Mouse (Mus musculus) cerebellum, adult (tissue): ENCODE measurements around the gene Nefh.
A peak's percentile ranks its signal among the peaks of the same experiment; 100 is the strongest.

Source experiments
- ATAC-seq: cut with Nextera tagmentation; 2 replicates; pipeline ENCODE4 v1.9.2; 2017; ENCODE audit warnings: mild to moderate bottlenecking, moderate library complexity, mixed read lengths; ENCODE audit not compliant: insufficient number of reproducible peaks, low FRiP score, low TSS enrichment

Nefh gene

DNA sequence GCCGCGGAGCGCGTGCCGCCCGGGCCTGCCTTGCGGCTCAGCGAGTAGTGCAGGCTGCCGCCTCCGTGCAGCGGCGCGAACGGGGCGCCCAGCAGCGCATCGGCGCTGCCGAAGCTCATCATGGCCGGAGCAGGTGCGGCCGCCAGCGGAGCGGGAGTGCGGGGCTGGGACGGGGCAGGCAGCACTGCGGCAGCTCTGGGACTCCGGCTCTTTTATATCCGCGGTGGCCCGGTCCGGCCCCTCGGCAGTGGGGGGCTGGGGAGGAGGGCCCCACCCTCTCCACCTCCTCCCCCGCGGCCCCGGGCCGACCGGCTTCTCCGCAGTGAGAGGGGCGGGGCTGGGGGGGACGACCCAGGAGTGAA, at the start of gene Nefh:
Gene Nefh, minus strand, starts transcription at position 252 of the 362 bp plus-strand sequence.
- ATAC-seq, result no peak

- no peak for ATAC-seq
Measured at GRCm38 (mm10) chr11:4996621-4997199, 48.8 kb upstream of the Nefh start.

DNA sequence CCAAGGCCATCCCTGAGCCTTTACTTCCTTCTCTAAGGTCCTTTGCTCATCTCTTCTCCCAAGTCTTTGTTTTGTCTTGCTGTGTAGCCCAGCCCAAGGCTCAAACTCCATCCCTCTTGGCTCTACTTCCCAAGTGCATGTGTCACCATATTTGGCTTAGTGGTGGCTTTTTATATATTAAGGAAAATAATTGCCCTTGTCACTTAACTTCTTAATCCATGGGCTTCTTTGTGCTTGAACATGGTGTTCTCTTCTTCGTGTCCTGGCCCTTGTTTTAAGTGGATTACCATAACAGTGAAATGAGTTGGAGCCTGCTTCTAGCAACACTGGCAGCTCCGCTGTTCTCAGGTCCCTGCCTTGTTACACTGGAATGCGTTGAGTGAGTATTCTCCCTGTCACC, 47.8 kb upstream of the Nefh start:
- no peak for ATAC-seq

GRCm38 (mm10) chr11:4992471-4992870, 44.6 kb upstream of the Nefh start:
- no peak for ATAC-seq

- no peak for ATAC-seq
Measured at GRCm38 (mm10) chr11:4989187-4989586, 41.3 kb upstream of the Nefh start.

GRCm38 (mm10) chr11:4987487-4987852, 39.6 kb upstream of the Nefh start:
- no peak for ATAC-seq

- peak; percentile 74; the same call in 1 of the 2 replicates for ATAC-seq
Measured at GRCm38 (mm10) chr11:4986695-4987486, 39.0 kb upstream of the Nefh start, which contains the start of gene Ap1b1. TSS of gene Ap1b1 (plus strand) at chr11:4986824.

GRCm38 (mm10) chr11:4984799-4985198, 36.9 kb upstream of the Nefh start:
- ATAC-seq, result no peak

- ATAC-seq, result no peak
Measured at GRCm38 (mm10) chr11:4984249-4984648, 36.4 kb upstream of the Nefh start.

DNA sequence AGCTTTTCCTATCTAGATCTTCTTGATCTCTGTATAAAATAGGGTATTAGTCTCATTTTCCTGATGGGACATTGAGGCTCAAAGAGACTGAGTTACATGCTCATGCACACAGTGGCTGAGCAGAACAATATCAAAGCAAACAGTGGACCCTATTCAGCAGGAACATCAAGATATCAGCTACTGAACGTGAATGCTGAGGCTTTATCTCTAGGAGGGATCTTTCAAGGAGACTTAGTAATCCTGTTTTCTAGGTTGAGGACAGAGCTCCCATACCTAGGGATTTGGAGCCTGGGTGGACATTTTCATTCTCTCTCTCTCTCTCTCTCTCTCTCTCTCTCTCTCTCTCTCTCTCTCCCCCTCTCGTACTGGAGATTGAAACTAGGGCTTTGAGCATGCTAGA, 35.7 kb upstream of the Nefh start:
- ATAC-seq, result no peak

DNA sequence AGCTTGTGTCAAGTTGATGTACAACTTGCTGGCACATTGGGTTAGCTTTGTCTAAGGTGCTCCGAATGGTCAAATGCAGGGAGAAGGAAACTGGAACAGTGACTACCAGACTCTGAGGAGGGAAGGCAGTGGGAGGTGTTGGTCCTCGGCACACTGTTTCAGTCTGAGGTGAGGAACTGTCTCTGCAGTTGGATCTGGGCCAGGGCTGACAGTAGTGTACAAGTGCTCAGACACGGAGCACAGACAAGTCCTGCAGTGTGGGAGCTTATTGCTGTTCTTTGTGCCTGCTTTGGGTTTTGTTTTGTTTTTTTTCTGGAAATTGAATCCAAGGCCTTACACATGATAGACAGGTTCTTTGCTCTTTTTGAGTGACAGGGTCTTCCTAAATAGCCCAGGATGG, 35.1 kb upstream of the Nefh start:
- ATAC-seq, result no peak

DNA sequence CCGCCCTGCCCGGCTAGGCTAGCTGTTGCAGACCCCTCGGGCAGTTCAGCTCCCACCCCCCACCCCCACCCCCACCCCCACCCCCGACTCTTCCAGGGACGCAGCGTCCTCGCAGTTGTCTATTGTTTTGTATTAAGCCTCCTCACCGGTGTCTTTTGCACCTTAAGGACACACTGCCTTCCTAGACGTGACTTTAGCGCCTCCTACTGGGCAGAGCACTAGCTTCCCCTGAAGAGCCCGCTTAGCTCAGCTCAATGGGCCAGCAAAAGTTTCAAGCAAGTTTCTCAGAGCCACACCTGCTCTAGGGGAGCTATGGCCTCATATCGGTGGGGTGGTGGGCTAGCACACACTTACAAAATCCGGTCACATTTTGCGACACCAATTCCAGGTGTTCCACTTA, 27.8 kb upstream of the Nefh start:
- peak; percentile 49; the same call in 1 of the 2 replicates for ATAC-seq

DNA sequence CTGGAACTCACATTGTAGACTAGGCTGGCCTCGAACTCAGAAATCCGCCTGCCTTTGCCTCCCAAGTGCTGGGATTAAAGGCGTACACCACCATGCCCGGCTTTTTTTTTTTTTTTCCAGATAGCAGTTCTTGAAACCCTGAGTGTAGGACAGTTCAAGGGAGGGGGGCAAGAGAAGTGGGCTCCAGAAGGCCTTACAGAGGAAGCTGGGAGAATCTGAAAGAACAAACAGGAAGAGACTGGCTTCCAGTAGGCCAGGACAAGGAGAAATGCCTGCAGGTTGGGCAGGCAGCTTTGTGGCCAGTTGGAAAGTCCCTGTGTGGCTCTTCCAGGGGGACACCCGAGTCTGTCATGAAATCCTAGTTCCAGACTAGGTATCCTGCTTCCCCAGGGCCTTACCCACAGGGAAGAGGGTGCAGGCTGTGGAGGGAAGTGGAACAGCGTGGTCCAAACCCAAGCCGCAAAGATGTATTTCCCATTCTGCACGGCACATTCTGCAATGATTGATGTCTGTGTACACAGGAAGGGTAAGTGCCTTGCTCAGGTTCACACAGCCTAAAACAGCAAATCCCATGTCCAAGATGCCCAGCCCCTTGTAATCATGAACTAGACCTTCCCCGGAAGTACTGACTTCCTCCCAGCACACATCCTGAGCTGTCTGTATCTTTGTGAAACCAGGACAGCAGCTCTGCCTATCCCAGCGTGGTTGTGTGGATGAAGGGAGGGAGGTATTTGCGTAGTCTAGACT, 26.7 kb upstream of the Nefh start:
- ATAC-seq, result no peak

- ATAC-seq, result no peak
Measured at GRCm38 (mm10) chr11:4973871-4974256, 26.0 kb upstream of the Nefh start.

DNA sequence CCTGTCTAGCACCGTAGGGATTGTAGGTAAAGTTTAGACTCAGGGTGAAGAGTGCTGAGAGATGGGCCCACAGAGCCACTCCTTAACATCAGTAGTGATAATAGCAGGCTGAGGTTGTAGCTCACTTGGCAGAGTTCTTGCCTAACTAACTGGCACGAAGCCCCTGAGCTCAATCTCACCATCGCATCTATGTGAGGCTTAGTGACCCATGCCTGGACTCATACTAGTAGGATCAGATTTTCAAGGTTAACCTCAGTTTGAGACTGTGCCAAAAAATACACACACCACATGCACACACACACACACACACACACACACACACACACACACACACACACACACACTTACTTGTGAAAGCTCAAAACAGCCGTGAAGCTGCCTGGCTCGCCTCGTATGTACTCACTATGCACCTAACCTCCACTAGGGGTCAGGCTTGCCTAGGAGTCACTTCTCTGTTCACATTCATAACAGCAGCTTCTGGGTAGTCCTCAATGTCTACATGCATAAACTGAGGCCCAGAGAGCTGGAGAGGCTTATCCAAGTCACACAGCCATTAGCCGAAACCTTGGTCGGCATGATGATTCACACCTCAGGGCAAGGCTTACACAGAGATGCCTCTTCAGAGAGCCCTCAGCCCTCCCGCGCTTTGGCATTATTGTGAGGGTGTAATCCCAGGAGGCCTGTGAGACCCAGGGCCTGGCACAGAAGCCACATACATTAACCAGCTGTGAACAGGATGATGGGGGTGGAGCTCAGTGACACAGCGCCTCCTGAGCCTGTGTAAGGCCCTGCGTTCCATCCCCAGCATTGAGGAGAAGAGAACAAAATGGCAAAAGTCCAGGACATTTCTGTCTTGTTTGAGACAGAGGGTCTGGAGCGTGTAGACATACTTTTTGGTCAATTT, 25.4 kb upstream of the Nefh start:
- peak; percentile 74 for ATAC-seq

GRCm38 (mm10) chr11:4968376-4968775, 20.5 kb upstream of the Nefh start:
- peak; percentile 36; the same call in 1 of the 2 replicates for ATAC-seq

- ATAC-seq, result no peak
Measured at GRCm38 (mm10) chr11:4967549-4967948, 19.7 kb upstream of the Nefh start.

DNA sequence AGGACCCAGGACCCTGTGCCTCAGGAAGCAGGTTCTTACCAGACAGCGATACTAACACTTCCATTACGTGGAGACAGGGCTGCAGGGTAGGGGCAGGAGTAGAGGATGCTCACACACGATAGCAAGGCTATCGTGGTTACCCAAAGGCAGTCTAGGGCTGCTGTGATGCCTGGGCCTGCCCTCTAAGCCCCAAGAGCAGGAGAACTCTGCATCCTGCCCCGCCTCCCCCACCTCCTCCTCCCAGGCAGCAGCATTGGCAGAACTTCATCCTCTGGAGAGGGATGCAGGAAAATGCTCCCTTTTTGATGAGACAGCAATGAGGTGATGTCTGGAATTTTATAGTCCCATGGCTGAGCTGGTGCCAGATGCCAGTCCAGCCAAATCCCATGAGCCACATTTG, 19.0 kb upstream of the Nefh start:
- ATAC-seq, result no peak

GRCm38 (mm10) chr11:4966325-4966724, 18.5 kb upstream of the Nefh start:
- ATAC-seq, result no peak

DNA sequence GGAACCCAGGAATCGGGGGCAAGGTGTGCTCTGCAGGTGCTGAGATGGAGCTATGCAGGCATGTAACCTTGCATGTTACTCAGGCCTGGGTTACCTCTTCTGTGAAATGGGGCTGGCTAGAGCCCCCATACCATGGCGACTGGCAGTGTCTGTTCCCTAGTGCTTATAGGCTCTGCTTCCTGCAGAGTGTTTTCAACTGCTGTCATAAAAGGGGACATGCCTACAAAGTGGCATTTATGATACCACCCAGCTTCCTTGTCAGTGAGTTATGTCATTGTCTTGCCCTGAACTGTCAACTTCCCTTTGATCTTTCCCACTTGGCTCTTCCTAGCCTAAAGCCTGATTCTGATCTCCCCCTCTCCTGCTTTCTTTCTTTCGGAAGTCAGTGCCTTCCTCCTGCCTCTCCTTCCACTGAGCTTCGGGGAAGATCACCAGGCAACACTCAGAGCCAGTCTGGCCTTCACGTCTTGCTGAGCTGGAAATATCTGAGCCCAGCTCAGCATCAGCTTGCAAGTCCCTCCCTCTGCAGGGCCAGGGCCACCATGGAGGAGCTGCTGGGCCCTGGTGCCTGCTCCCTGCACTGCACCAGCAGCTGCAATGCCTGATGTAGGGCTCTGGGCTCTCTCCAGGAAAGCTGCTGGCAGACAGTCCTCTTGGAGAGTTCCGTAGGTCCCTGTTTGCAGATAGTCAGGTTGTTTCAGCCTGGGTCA, 15.4 kb upstream of the Nefh start:
- ATAC-seq, result no peak
